ENCODE assay signal across 8 mouse cellular contexts in the genomic region with DNA sequence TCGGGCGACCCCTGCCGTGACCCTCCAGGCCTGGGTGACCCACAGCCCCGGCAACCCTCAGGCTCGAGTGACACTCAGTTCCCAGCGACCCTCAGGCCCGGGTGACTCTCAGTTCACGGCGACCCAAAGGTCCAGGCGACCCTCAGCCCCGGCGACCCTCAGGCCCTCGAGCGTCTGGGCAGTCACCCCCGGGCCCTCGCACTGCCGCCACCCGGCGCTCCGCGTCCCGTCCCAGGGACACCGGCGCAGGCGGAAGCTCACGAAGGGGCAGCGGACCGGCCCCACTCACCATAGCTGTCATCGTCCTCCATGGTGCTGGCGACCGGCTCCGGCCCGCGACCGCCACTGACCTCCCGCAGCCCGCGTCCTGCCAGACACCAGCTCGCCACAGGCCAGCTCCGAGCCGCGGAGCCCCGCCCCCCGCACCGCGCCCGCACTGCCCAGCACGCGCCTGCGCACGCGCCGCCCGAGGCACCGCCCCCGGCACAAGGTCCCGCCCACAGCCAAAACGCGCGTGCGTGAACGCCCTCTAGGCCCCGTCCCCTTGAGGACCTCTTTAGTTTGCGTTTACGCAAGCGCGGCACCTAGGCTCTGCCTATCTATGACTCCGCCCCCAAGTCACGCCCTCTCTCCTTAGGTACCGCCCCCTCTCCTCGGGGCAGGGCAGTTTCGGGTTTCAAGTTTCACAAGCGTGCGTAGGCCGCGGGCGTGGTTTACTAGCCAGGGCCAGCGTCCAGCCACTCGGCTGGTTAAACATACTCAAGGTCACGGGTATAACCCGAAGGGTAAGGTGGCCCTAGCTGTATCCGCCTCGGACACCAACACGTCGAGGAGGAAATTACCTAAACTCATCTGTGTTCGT. TPM values are rescaled to one million over a fixed set of nuclear protein-coding genes. Genes with fewer than 3 reads are reported as not detected.
A peak's percentile ranks its signal among the peaks of the same experiment; 100 is the strongest.
DNase-seq lines count a peak whose midpoint lies in the region; ATAC-seq and TF ChIP-seq lines count a peak whose summit lies in the region.

A gene (minus strand): TSS at position 443 of the 862 bp plus-strand sequence.

- H3K9ac ChIP-seq in ES-E14 (ENCODE audit: insufficient read depth, low read depth, low read length, poor library complexity, severe bottlenecking), result peak within 1 kb of the TSS; percentile 73
- peak within 1 kb of the TSS; percentile 75 for H3K9ac ChIP-seq in forebrain, embryonic 15.5 days (replicated peaks)

- DNase-seq in ES-E14 (ENCODE audit: low read depth, low spot score), result peak; percentile 99
- peak; percentile 98 for DNase-seq in cerebellum, adult 11-12 months
- DNase-seq in heart, postnatal 25 days (ENCODE audit: low spot score), result peak; percentile 99
- DNase-seq in layer of hippocampus, adult 18-20 months (ENCODE audit: low spot score in 2 of 2), result peak; percentile 98 to 99
- DNase-seq in lung, adult 2 months, result peak; percentile 100
- DNase-seq in thymus, adult 18-20 months, result peak; percentile 98 to 99

- WGBS in forebrain, embryonic 15.5 days, result under 1% methylated on average over 86 of the region's 86 CpGs
- under 1% methylated on average over 86 of the region's 86 CpGs for WGBS in lung, adult 2 months

- H3K4me1 ChIP-seq in ES-E14 (ENCODE audit: control insufficient read depth in 2 of 2, insufficient read depth in 2 of 2, low read length in 2 of 2, poor library complexity in 1 of 2), result peaks cover 0 to 6% of the 10 kb centered on the region in 2 experiments; a peak in 1 of 4 replicates
- H3K4me1 ChIP-seq in forebrain, embryonic 15.5 days, result peaks cover 25% of the 10 kb centered on the region
- H3K4me1 ChIP-seq in lung, adult 2 months (ENCODE audit: control insufficient read depth, insufficient read depth, low read length), result peaks cover 16% of the 10 kb centered on the region; the same call in 1 of the 2 replicates

- peak within 1 kb of the TSS; percentile 87 to 90 for H3K4me3 ChIP-seq in ES-E14 (ENCODE audit: insufficient read depth in 1 of 2, low read depth in 1 of 2, low read length in 2 of 2, poor library complexity in 1 of 2, severe bottlenecking in 1 of 2)
- peak within 1 kb of the TSS; percentile 71 for H3K4me3 ChIP-seq in forebrain, embryonic 15.5 days
- peak within 1 kb of the TSS; percentile 83 for H3K4me3 ChIP-seq in lung, adult 2 months (replicated peaks; ENCODE audit: extremely low read depth, low read depth, low read length)

- H3K36me3 ChIP-seq in ES-E14 (ENCODE audit: control insufficient read depth, insufficient read depth, low read length, poor library complexity, severe bottlenecking), result no peaks in the 10 kb centered on the region
- no peaks in the 10 kb centered on the region for H3K36me3 ChIP-seq in forebrain, embryonic 15.5 days

- H3K27ac ChIP-seq in ES-E14 (ENCODE audit: insufficient read depth, low read depth, low read length, poor library complexity, severe bottlenecking), result no peak within 1 kb of the TSS
- H3K27ac ChIP-seq in forebrain, embryonic 15.5 days (replicated peaks), result peak within 1 kb of the TSS; percentile 54

- in situ Hi-C loops in ES-E14 (cut with MboI; ENCODE audit: low sequenced_read_pairs in 2 of 2, unreplicated experiment in 2 of 2), result loop anchor here in 1 of 2 experiments (25.0 kb wide), 1 partner anchor 386 kb away; a partner anchor contains a TSS

- TF ChIP-seq POLR2A in lung, adult 2 months (IDR thresholded peaks at IDR 0.05; ENCODE audit: borderline replicate concordance, extremely low read depth, low read depth, low read length), result peak; percentile 84

- intact Hi-C loops in heart, postnatal 25 days (cut with DNase I), result no loop called here

- H3K27me3 ChIP-seq in forebrain, embryonic 15.5 days, result no peaks in the 10 kb centered on the region

- no peaks in the 10 kb centered on the region for H3K9me3 ChIP-seq in ES-E14 (ENCODE audit: control insufficient read depth, insufficient read depth, low read depth, low read length)
- H3K9me3 ChIP-seq in forebrain, embryonic 15.5 days, result no peaks in the 10 kb centered on the region

- peak within 1 kb of the TSS; percentile 78 for H3K4me2 ChIP-seq in forebrain, embryonic 15.5 days (replicated peaks)

- ATAC-seq in forebrain, embryonic 15.5 days (replicated peaks), result peak; percentile 94
- peak; percentile 92 for ATAC-seq in neutrophil, adult 5-6 weeks (ENCODE audit: extremely low read depth, insufficient number of reproducible peaks, low FRiP score, poor library complexity, severe bottlenecking)

- TF ChIP-seq CTCF in lung, adult 2 months (IDR thresholded peaks at IDR 0.05; ENCODE audit: insufficient read depth, low read length), result no peak

TF ChIP-seq in ES-E14, 5 proteins besides CTCF, POLR2A, EP300 and RAD21:
- no peak for TF ChIP-seq HCFC1 (IDR thresholded peaks at IDR 0.05; ENCODE audit: borderline replicate concordance, insufficient read depth, low read length)
- no peak for TF ChIP-seq MAFK (IDR thresholded peaks at IDR 0.05; ENCODE audit: insufficient read depth, low read depth, low read length)
- no peak for TF ChIP-seq ZNF384 (IDR thresholded peaks at IDR 0.05; ENCODE audit: low read depth, low read length)
- TF ChIP-seq CHD2 (IDR thresholded peaks at IDR 0.05; ENCODE audit: low read depth, low read length), result no peak
- TF ChIP-seq ZC3H11A (IDR thresholded peaks at IDR 0.05; ENCODE audit: borderline replicate concordance, low read depth, low read length), result no peak

RNA-seq across cellular contexts. Expression of the gene that starts here (rescaled TPM):
- total RNA-seq in ES-E14 (2012; rRNA removed), result 3.8 and 6.3 TPM in 2 replicates
- 32.3 and 34.6 TPM in 2 replicates for polyA plus RNA-seq in forebrain, embryonic 15.5 days (2015; fragmentation: Nextera tagmentation; extraction: Ambion mirVana)
- total RNA-seq in heart, postnatal 25 days (2021), result 10 to 100 TPM; 48.9 to 53.8 TPM
- 10 to 100 TPM; 88.0 to 91.7 TPM for total RNA-seq in layer of hippocampus, adult 18-20 months (2021)
- polyA plus RNA-seq in lung, adult 2 months (2012; rRNA removed), result 23.1 and 24.0 TPM in 2 replicates
- total RNA-seq in neutrophil, adult 5-6 weeks (2017), result 155 and 192 TPM in 2 replicates
